Mouse (Mus musculus): Measurements from ENCODE around the gene Faf1.
A peak's percentile ranks its signal among the peaks of the same experiment; 100 is the strongest.

The Faf1 gene

GRCm38 (mm10) chr4:109981083-109981870, 304.9 kb downstream of the Faf1 start:
- no peak for DNase-seq

GRCm38 (mm10) chr4:109981871-109982680, 305.7 kb downstream of the Faf1 start:
- no peak for DNase-seq

GRCm38 (mm10) chr4:109982681-109983265, 306.4 kb downstream of the Faf1 start:
- DNase-seq: no peak

GRCm38 (mm10) chr4:109983281-109984001, 307.1 kb downstream of the Faf1 start:
- DNase-seq: peak; percentile 7 to 12

- DNase-seq: peak in 1 of 2 experiments; percentile 3
These were observed 307.6 kb downstream of the Faf1 start for GRCm38 (mm10) chr4:109984011-109984411.

- peak in 1 of 2 experiments; percentile 2 for DNase-seq
These were observed 308.4 kb downstream of the Faf1 start for GRCm38 (mm10) chr4:109984496-109985423.

- DNase-seq: peak in 1 of 2 experiments; percentile 1
These were observed 309.2 kb downstream of the Faf1 start for GRCm38 (mm10) chr4:109985424-109986172.

- no peak for DNase-seq
These were observed 309.9 kb downstream of the Faf1 start for GRCm38 (mm10) chr4:109986301-109986700.

- no peak for DNase-seq
These were observed 310.5 kb downstream of the Faf1 start for GRCm38 (mm10) chr4:109986748-109987355.

- no peak for DNase-seq
These were observed 311.4 kb downstream of the Faf1 start for GRCm38 (mm10) chr4:109987560-109988362.

- no peak for DNase-seq
These were observed 312.0 kb downstream of the Faf1 start for GRCm38 (mm10) chr4:109988411-109988810.

- DNase-seq: no peak
These were observed 312.8 kb downstream of the Faf1 start for GRCm38 (mm10) chr4:109989213-109989612.

GRCm38 (mm10) chr4:110006044-110006443, 329.7 kb downstream of the Faf1 start:
- DNase-seq: no peak
